ENCODE assay signal across 7 mouse cellular contexts in the genomic region with DNA sequence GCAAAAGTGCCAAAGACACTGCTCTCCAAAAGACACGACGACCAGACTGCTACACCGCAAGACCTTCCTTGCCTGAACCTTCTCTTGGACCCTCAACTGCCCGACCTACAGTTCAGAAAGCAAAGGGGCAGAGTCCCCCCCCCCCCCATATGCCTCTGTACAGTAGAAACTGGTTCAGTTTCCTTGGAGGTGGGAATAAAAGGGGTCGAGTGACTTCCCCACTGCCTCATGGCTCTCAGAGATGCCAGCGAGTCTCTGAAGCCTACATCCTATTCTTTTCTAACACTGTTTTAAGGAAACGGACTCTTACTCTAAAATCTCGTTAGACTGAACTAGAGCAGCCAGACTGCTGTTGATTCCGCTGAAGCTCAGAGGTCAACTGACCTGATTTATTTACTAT. TPM values are rescaled to one million over a fixed set of nuclear protein-coding genes. Genes with fewer than 3 reads are reported as not detected.
DNase-seq lines count a peak whose midpoint lies in the region; ATAC-seq and TF ChIP-seq lines count a peak whose summit lies in the region.

No protein-coding gene starts in this region.

- no peaks in the 10 kb centered on the region for H3K27me3 ChIP-seq in lung, embryonic 15.5 days
- no peaks in the 10 kb centered on the region for H3K27me3 ChIP-seq in forebrain, embryonic 14.5 days (replicated peaks; ENCODE audit: control insufficient read depth, insufficient read depth, low read length)
- H3K27me3 ChIP-seq in limb, embryonic 13.5 days = peaks cover 7% of the 10 kb centered on the region; the same call in 1 of the 2 replicates

- no peaks in the 10 kb centered on the region for H3K36me3 ChIP-seq in lung, embryonic 15.5 days
- no peaks in the 10 kb centered on the region for H3K36me3 ChIP-seq in forebrain, embryonic 14.5 days (ENCODE audit: control insufficient read depth, insufficient read depth, low read length)
- no peaks in the 10 kb centered on the region for H3K36me3 ChIP-seq in limb, embryonic 13.5 days

- H3K9me3 ChIP-seq in lung, embryonic 15.5 days = no peaks in the 10 kb centered on the region
- H3K9me3 ChIP-seq in forebrain, embryonic 14.5 days (replicated peaks; ENCODE audit: control insufficient read depth, low read length) = no peaks in the 10 kb centered on the region
- H3K9me3 ChIP-seq in limb, embryonic 13.5 days = no peaks in the 10 kb centered on the region

- no peak for TF ChIP-seq CTCF in olfactory bulb, adult 2 months (IDR thresholded peaks at IDR 0.05; ENCODE audit: insufficient read depth, low read depth, low read length)

- no peak for DNase-seq in lung, postnatal 14 days
- no peak for DNase-seq in forebrain, embryonic 14.5 days (ENCODE audit: low spot score)
- DNase-seq in cerebellum, adult 8-10 months = no peak
- DNase-seq in frontal cortex, adult 2 months (ENCODE audit: extremely low spot score in 1 of 2, low spot score in 1 of 2) = no peak

- no peak overlapping the region for H3K27ac ChIP-seq in lung, embryonic 15.5 days
- no peak overlapping the region for H3K27ac ChIP-seq in forebrain, embryonic 14.5 days (ENCODE audit: low read depth, low read length)
- peak overlapping the region; percentile 92; the same call in 1 of the 2 replicates for H3K27ac ChIP-seq in limb, embryonic 13.5 days
- H3K27ac ChIP-seq in olfactory bulb, adult 2 months (ENCODE audit: insufficient read depth, low read depth, low read length) = no peak overlapping the region

- H3K4me2 ChIP-seq in lung, embryonic 15.5 days = peak overlapping the region; percentile 80
- peak overlapping the region; percentile 76 for H3K4me2 ChIP-seq in forebrain, embryonic 14.5 days (ENCODE audit: low read length)
- H3K4me2 ChIP-seq in limb, embryonic 13.5 days (replicated peaks) = peak overlapping the region; percentile 81

- peak overlapping the region; percentile 49 for H3K4me3 ChIP-seq in lung, embryonic 15.5 days
- H3K4me3 ChIP-seq in forebrain, embryonic 14.5 days (ENCODE audit: low read depth, low read length) = peak overlapping the region; percentile 40; the same call in 1 of the 2 replicates
- H3K4me3 ChIP-seq in limb, embryonic 13.5 days = peak overlapping the region; percentile 52
- peak overlapping the region; percentile 45; the same call in 1 of the 2 replicates for H3K4me3 ChIP-seq in olfactory bulb, adult 2 months (ENCODE audit: insufficient read depth, low read depth, low read length)

- H3K4me1 ChIP-seq in lung, embryonic 15.5 days = 0 out of 2 replicates have a peak, but pooled peaks cover 14% of the 10 kb centered on the region
- peaks cover 3% of the 10 kb centered on the region; the same call in 1 of the 2 replicates for H3K4me1 ChIP-seq in forebrain, embryonic 14.5 days (ENCODE audit: control insufficient read depth, insufficient read depth, low read length)
- peaks cover 27% of the 10 kb centered on the region for H3K4me1 ChIP-seq in limb, embryonic 13.5 days
- peaks cover 9% of the 10 kb centered on the region for H3K4me1 ChIP-seq in olfactory bulb, adult 2 months (ENCODE audit: control insufficient read depth, insufficient read depth, low read length)

- 30% methylated on average over 9 of the region's 9 CpGs for WGBS in lung, embryonic 15.5 days
- WGBS in forebrain, embryonic 14.5 days = 34% methylated on average over 9 of the region's 9 CpGs
- WGBS in limb, embryonic 13.5 days = 34% methylated on average over 9 of the region's 9 CpGs
- 56% methylated on average over 9 of the region's 9 CpGs for WGBS in olfactory bulb, adult 2 months

- TF ChIP-seq POLR2A in olfactory bulb, adult 2 months (IDR thresholded peaks at IDR 0.05; ENCODE audit: insufficient read depth, low read depth, low read length) = no peak

- H3K9ac ChIP-seq in lung, embryonic 15.5 days = no peak overlapping the region
- H3K9ac ChIP-seq in forebrain, embryonic 14.5 days (ENCODE audit: low read length) = no peak overlapping the region
- H3K9ac ChIP-seq in limb, embryonic 13.5 days = peak overlapping the region; percentile 62; the same call in 1 of the 2 replicates

- no peak for ATAC-seq in lung, embryonic 15.5 days (ENCODE audit: borderline replicate concordance, extremely low read depth, low FRiP score, low TSS enrichment)
- ATAC-seq in forebrain, embryonic 14.5 days = no peak
- no peak for ATAC-seq in limb, embryonic 13.5 days (ENCODE audit: low FRiP score, low read depth)

RNA-seq across cellular contexts. Expression of a gene that starts 0.7 kb away (rescaled TPM):
- polyA plus RNA-seq in lung, embryonic 15.5 days (2015; fragmentation: Nextera tagmentation; extraction: Ambion mirVana) = 142 and 153 TPM in 2 replicates
- polyA plus RNA-seq in forebrain, embryonic 14.5 days (2014; fragmentation: Nextera tagmentation; extraction: Ambion mirVana) = 5.3 and 9.9 TPM in 2 replicates
- polyA plus RNA-seq in limb, embryonic 13.5 days (2015; fragmentation: Nextera tagmentation; extraction: Ambion mirVana) = 91.3 and 102 TPM in 2 replicates
- polyA plus RNA-seq in olfactory bulb, adult 2 months (2012; ENCODE audit: insufficient read depth, insufficient read length, low replicate concordance, missing spikeins) = not detected in 2 replicates
- polyA plus RNA-seq in frontal cortex, adult 2 months (2012; rRNA removed) = 4.2 and 7.3 TPM in 2 replicates
